15 mouse cellular contexts compared by ENCODE assay signal in the genomic region with DNA sequence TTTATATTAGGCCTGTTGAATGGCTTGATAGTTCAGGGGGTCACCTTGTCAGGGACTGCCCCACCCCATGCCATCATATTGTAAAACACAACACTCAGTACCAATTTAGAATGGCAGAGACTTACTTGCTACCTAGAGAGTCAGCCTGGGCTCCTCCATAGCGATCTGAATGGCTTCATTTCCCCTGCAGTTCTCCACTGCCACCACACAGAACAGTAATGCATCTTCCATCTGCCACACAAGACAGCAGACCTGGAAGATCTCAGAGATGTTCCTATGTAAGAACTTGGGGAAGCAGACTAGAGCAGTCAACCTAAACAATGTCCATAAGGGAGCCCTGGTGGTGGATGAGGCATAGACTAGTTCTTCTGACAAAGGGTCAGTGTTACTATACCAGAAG.
"Had no signal": no experiment of that assay in that cellular context is flagged by ENCODE, and none has a peak within 500 bp of the region (broad histone marks: within the 10 kb centered on the region; RNA-seq: fewer than 3 reads in every experiment).

No protein-coding gene starts in this region.

- ATAC-seq: liver, postnatal 0 days; midbrain, embryonic 13.5 days had no signal

- H3K4me3 ChIP-seq: limb, embryonic 12.5 days; liver, embryonic 13.5 days; lung, embryonic 15.5 days; midbrain, embryonic 13.5 days; myocyte; neural tube, embryonic 15.5 days; stomach, embryonic 15.5 days had no signal

- H3K4me2 ChIP-seq: limb, embryonic 12.5 days; liver, embryonic 13.5 days; lung, embryonic 15.5 days; midbrain, embryonic 13.5 days; neural tube, embryonic 15.5 days; stomach, embryonic 15.5 days had no signal

- H3K4me1 ChIP-seq: limb, embryonic 12.5 days; liver, embryonic 13.5 days; lung, embryonic 15.5 days; midbrain, embryonic 13.5 days; neural tube, embryonic 15.5 days; stomach, embryonic 15.5 days had no signal

- H3K27me3 ChIP-seq: limb, embryonic 12.5 days; liver, embryonic 13.5 days; lung, embryonic 15.5 days; midbrain, embryonic 13.5 days; neural tube, embryonic 15.5 days; stomach, embryonic 15.5 days had no signal

- H3K9me3 ChIP-seq: limb, embryonic 12.5 days; liver, embryonic 13.5 days; lung, embryonic 15.5 days; midbrain, embryonic 13.5 days; neural tube, embryonic 15.5 days; stomach, embryonic 15.5 days had no signal

- H3K36me3 ChIP-seq: limb, embryonic 12.5 days; liver, embryonic 13.5 days; lung, embryonic 15.5 days; midbrain, embryonic 13.5 days; neural tube, embryonic 15.5 days; stomach, embryonic 15.5 days had no signal

- H3K9ac ChIP-seq: limb, embryonic 12.5 days; liver, embryonic 13.5 days; liver, postnatal 0 days; lung, embryonic 15.5 days; midbrain, embryonic 13.5 days; neural tube, embryonic 15.5 days; stomach, embryonic 15.5 days had no signal

- DNase-seq: kidney, adult 8-10 months; kidney, postnatal 25 days; layer of hippocampus, adult 9-11 months; liver; liver, embryonic 13.5 days; liver, postnatal 0 days; right cerebral cortex, postnatal 4 days; spleen, adult 18-20 months; thymus, postnatal 4 days had no signal

- H3K27ac ChIP-seq: limb, embryonic 12.5 days; liver, embryonic 13.5 days; lung, embryonic 15.5 days; midbrain, embryonic 13.5 days; neural tube, embryonic 15.5 days; stomach, embryonic 15.5 days had no signal
